Comparison of ENCODE assay signal across 8 mouse cellular contexts in genomic region chr9:100545715-100546593, GRCm38 (mm10). TPM values are rescaled to one million over a fixed set of nuclear protein-coding genes. Genes with fewer than 3 reads are reported as not detected.
DNase-seq lines count a peak whose midpoint lies in the region; ATAC-seq and TF ChIP-seq lines count a peak whose summit lies in the region.

Gene Nck1 (minus strand): TSS chr9:100546134.

- peak within 1 kb of the TSS; percentile 92 for H3K27ac ChIP-seq in embryonic facial prominence, embryonic 14.5 days (replicated peaks; ENCODE audit: low read depth, low read length)
- H3K27ac ChIP-seq in heart, adult 2 months, result peak within 1 kb of the TSS; percentile 96
- H3K27ac ChIP-seq in limb, embryonic 13.5 days, result peak within 1 kb of the TSS; percentile 93
- H3K27ac ChIP-seq in midbrain, embryonic 16.5 days (ENCODE audit: low read length), result peak within 1 kb of the TSS; percentile 96

- H3K4me1 ChIP-seq in embryonic facial prominence, embryonic 14.5 days (ENCODE audit: control insufficient read depth, insufficient read depth, low read length), result peaks cover 17% of the 10 kb centered on the region; the same call in 1 of the 2 replicates
- no peaks in the 10 kb centered on the region; the same call in 1 of the 2 replicates for H3K4me1 ChIP-seq in heart, adult 2 months (ENCODE audit: control insufficient read depth, insufficient read depth, low read length)
- peaks cover 21% of the 10 kb centered on the region for H3K4me1 ChIP-seq in limb, embryonic 13.5 days
- H3K4me1 ChIP-seq in midbrain, embryonic 16.5 days (ENCODE audit: control insufficient read depth, insufficient read depth, low read length), result peaks cover 24% of the 10 kb centered on the region

- TF ChIP-seq EP300 in heart, adult 2 months (IDR thresholded peaks at IDR 0.05; ENCODE audit: insufficient read depth, low read depth, low read length), result 0 out of 2 replicates have a peak, but pooled peaks have one; percentile 51

- WGBS in embryonic facial prominence, embryonic 14.5 days, result under 1% methylated on average over 53 of the region's 93 CpGs
- WGBS in heart, adult 2 months, result under 1% methylated on average over 80 of the region's 93 CpGs
- under 1% methylated on average over 81 of the region's 93 CpGs for WGBS in limb, embryonic 13.5 days
- under 1% methylated on average over 88 of the region's 93 CpGs for WGBS in midbrain, embryonic 16.5 days

- H3K4me2 ChIP-seq in embryonic facial prominence, embryonic 14.5 days (ENCODE audit: low read depth, low read length), result peak within 1 kb of the TSS; percentile 81
- H3K4me2 ChIP-seq in limb, embryonic 13.5 days (replicated peaks), result peak within 1 kb of the TSS; percentile 80
- H3K4me2 ChIP-seq in midbrain, embryonic 16.5 days (ENCODE audit: low read length), result peak within 1 kb of the TSS; percentile 85

- H3K79me2 ChIP-seq in heart, adult 2 months (replicated peaks; ENCODE audit: control insufficient read depth, insufficient read depth, low read length), result 0 out of 2 replicates have a peak, but pooled peaks cover 3% of the 10 kb centered on the region

- TF ChIP-seq POLR2A in heart, adult 2 months (IDR thresholded peaks at IDR 0.05; ENCODE audit: insufficient read depth, low read depth, low read length), result peak; percentile 82

- no peaks in the 10 kb centered on the region for H3K27me3 ChIP-seq in embryonic facial prominence, embryonic 14.5 days (replicated peaks; ENCODE audit: control insufficient read depth, insufficient read depth, low read length)
- H3K27me3 ChIP-seq in heart, adult 2 months (ENCODE audit: control insufficient read depth, insufficient read depth, low read length), result no peaks in the 10 kb centered on the region
- no peaks in the 10 kb centered on the region for H3K27me3 ChIP-seq in limb, embryonic 13.5 days
- H3K27me3 ChIP-seq in midbrain, embryonic 16.5 days (ENCODE audit: control insufficient read depth, insufficient read depth, low read depth, low read length), result no peaks in the 10 kb centered on the region

- H3K4me3 ChIP-seq in embryonic facial prominence, embryonic 14.5 days (ENCODE audit: low read depth, low read length), result peak within 1 kb of the TSS; percentile 94
- H3K4me3 ChIP-seq in heart, adult 2 months, result peak within 1 kb of the TSS; percentile 93
- H3K4me3 ChIP-seq in limb, embryonic 13.5 days, result peak within 1 kb of the TSS; percentile 95
- peak within 1 kb of the TSS; percentile 76 for H3K4me3 ChIP-seq in midbrain, embryonic 16.5 days (ENCODE audit: low read depth, low read length)

- peaks cover 4% of the 10 kb centered on the region; the same call in 1 of the 2 replicates for H3K36me3 ChIP-seq in embryonic facial prominence, embryonic 14.5 days (ENCODE audit: control insufficient read depth, insufficient read depth, low read length)
- peaks cover 11% of the 10 kb centered on the region for H3K36me3 ChIP-seq in heart, adult 2 months (ENCODE audit: control insufficient read depth, insufficient read depth, low read length)
- peaks cover 8% of the 10 kb centered on the region for H3K36me3 ChIP-seq in limb, embryonic 13.5 days
- H3K36me3 ChIP-seq in midbrain, embryonic 16.5 days (ENCODE audit: control insufficient read depth, insufficient read depth, low read length), result peaks cover 12% of the 10 kb centered on the region

- peak within 1 kb of the TSS; percentile 91 for H3K9ac ChIP-seq in embryonic facial prominence, embryonic 14.5 days (ENCODE audit: low read depth, low read length)
- peak within 1 kb of the TSS; percentile 84 for H3K9ac ChIP-seq in heart, adult 2 months (ENCODE audit: low read depth, low read length)
- peak within 1 kb of the TSS; percentile 93 for H3K9ac ChIP-seq in limb, embryonic 13.5 days
- H3K9ac ChIP-seq in midbrain, embryonic 16.5 days (ENCODE audit: low read depth, low read length), result peak within 1 kb of the TSS; percentile 91

- TF ChIP-seq CTCF in heart, adult 2 months (IDR thresholded peaks at IDR 0.05), result peak; percentile 91

- peak; percentile 99 for ATAC-seq in embryonic facial prominence, embryonic 14.5 days (ENCODE audit: low read depth)
- peak; percentile 99 for ATAC-seq in limb, embryonic 13.5 days (ENCODE audit: low FRiP score, low read depth)
- peak; percentile 100 for ATAC-seq in midbrain, embryonic 16.5 days

- intact Hi-C loops in heart, adult 2 months (cut with DNase I), result loop anchor here (1.0 to 10.0 kb wide), 6 partner anchors 25 to 609 kb away; partner anchors contain the start of gene Slc35g2

- peak; percentile 94 for DNase-seq in 3T3-L1 (ENCODE audit: low read depth, low spot score)
- peak; percentile 96 to 97 for DNase-seq in adrenal gland, postnatal 4 days (ENCODE audit: low spot score in 2 of 2)
- peak; percentile 99 for DNase-seq in embryonic facial prominence, embryonic 14.5 days (ENCODE audit: low spot score)
- DNase-seq in heart, adult 2 months, result peak; percentile 99 to 100
- DNase-seq in kidney, adult 8-10 months, result peak; percentile 99
- DNase-seq in spleen, postnatal 10 days (ENCODE audit: low spot score in 2 of 2), result peak; percentile 98 to 99

- H3K9me3 ChIP-seq in embryonic facial prominence, embryonic 14.5 days (ENCODE audit: control insufficient read depth, low read length), result peaks cover 19% of the 10 kb centered on the region
- H3K9me3 ChIP-seq in limb, embryonic 13.5 days, result peaks cover 9% of the 10 kb centered on the region; the same call in 1 of the 2 replicates
- peaks cover 8% of the 10 kb centered on the region; the same call in 1 of the 2 replicates for H3K9me3 ChIP-seq in midbrain, embryonic 16.5 days (replicated peaks; ENCODE audit: control insufficient read depth, low read length, poor library complexity, severe bottlenecking)

RNA-seq across cellular contexts. Expression of gene Nck1, which starts in this region (rescaled TPM):
- total RNA-seq in adrenal gland, postnatal 4 days (2021), result 10 to 100 TPM; 47.5 to 48.0 TPM
- polyA plus RNA-seq in embryonic facial prominence, embryonic 14.5 days (2014; fragmentation: Nextera tagmentation; extraction: Ambion mirVana), result 70.1 and 78.7 TPM in 2 replicates
- 10 to 100 TPM; 41.7 to 47.5 TPM for total RNA-seq in heart, adult 2 months (2021)
- 7.0 and 19.6 TPM in 2 replicates for polyA plus RNA-seq in heart, adult 2 months (2012; rRNA removed)
- polyA plus RNA-seq in limb, embryonic 13.5 days (2015; fragmentation: Nextera tagmentation; extraction: Ambion mirVana), result 74.4 and 76.5 TPM in 2 replicates
- polyA plus RNA-seq in midbrain, embryonic 16.5 days (2015; fragmentation: Nextera tagmentation; extraction: Ambion mirVana), result 62.0 and 65.1 TPM in 2 replicates

Comparison
In these comparisons a context has a peak if more than half of its experiments do, and no peak if none do; other contexts are left out.
1. Peak in every context shown above with its lines: DNase-seq, ATAC-seq, H3K4me3 ChIP-seq and H3K27ac ChIP-seq.